Mouse (Mus musculus): ENCODE measurements at regions not wholly inside any gene's neighbourhood (a gene's known extent, or its start where the extent isn't known, plus 50 kb on each side); places are given as distances from the start of the nearest gene placed in this dataset.
A peak's percentile ranks its signal among the peaks of the same experiment; 100 is the strongest.
"Not testable (repeated sequence)": the region's sequence is repeated elsewhere in the genome, so short reads cannot be mapped to it uniquely, and the experiment has no call there.

- DNase-seq, result no peak
Measured at GRCm38 (mm10) chr2:75781781-75782211, 50.2 kb upstream of the Agps start.

- DNase-seq, result peak; percentile 17
Measured at GRCm38 (mm10) chr2:75781078-75781477, 50.9 kb upstream of the Agps start.

GRCm38 (mm10) chr2:75778628-75779027 lies 53.3 kb upstream of the Agps start:
- DNase-seq, result not testable (repeated sequence)

- DNase-seq, result peak; percentile 27
Measured at GRCm38 (mm10) chr2:75777040-75777451, 54.9 kb upstream of the Agps start.

- no peak for DNase-seq
Measured at GRCm38 (mm10) chr2:75776533-75776932, 55.4 kb upstream of the Agps start.

- no peak for DNase-seq
Measured at GRCm38 (mm10) chr2:75775217-75775616, 56.8 kb upstream of the Agps start.

- no peak for DNase-seq
Measured at GRCm38 (mm10) chr2:75773431-75773830, 58.5 kb upstream of the Agps start.

GRCm38 (mm10) chr2:75772251-75772956 lies 59.6 kb upstream of the Agps start:
- DNase-seq, result peak; percentile 34

- DNase-seq, result no peak
Measured at GRCm38 (mm10) chr2:75770633-75771032, 61.3 kb upstream of the Agps start.

GRCm38 (mm10) chr2:75768559-75769304 lies 63.2 kb upstream of the Agps start:
- no peak for DNase-seq

GRCm38 (mm10) chr2:75767871-75768558 lies 63.6 kb upstream of the Nfe2l2 start:
- no peak for DNase-seq

- DNase-seq, result no peak
Measured at GRCm38 (mm10) chr2:75765403-75765802, 61.0 kb upstream of the Nfe2l2 start.

- DNase-seq, result no peak
Measured at GRCm38 (mm10) chr2:75763252-75763651, 58.8 kb upstream of the Nfe2l2 start.

GRCm38 (mm10) chr2:75762030-75762429 lies 57.6 kb upstream of the Nfe2l2 start:
- no peak for DNase-seq

GRCm38 (mm10) chr2:75761626-75762025 lies 57.2 kb upstream of the Nfe2l2 start:
- DNase-seq, result no peak

GRCm38 (mm10) chr2:75759196-75759885 lies 54.9 kb upstream of the Nfe2l2 start:
- no peak for DNase-seq

GRCm38 (mm10) chr2:75758277-75758676 lies 53.8 kb upstream of the Nfe2l2 start:
- no peak for DNase-seq

GRCm38 (mm10) chr2:75756704-75757638 lies 52.5 kb upstream of the Nfe2l2 start:
- no peak for DNase-seq

- no peak for DNase-seq
Measured at GRCm38 (mm10) chr2:75754606-75755005, 50.2 kb upstream of the Nfe2l2 start.
